Mouse (Mus musculus) ES-E14 (cell line): ENCODE data around the gene Hist1h4b. TPM values are rescaled to one million over a fixed set of nuclear protein-coding genes. Genes with fewer than 3 reads are reported as not detected.

Experiments
- DNase-seq: peaks from one replicate; pipeline ENCODE4 v3.0.0-alpha.2; 2013; ENCODE audit warnings: low read depth, low spot score
- H3K27ac ChIP-seq: 2 replicates; pipeline ENCODE4 v1.5.1; 2012; ENCODE audit warnings: low read depth, mild to moderate bottlenecking, low read length, moderate library complexity, mixed read lengths; ENCODE audit not compliant: poor library complexity, insufficient read depth, severe bottlenecking
- H3K36me3 ChIP-seq: 2 replicates; pipeline ENCODE4 v1.6.1; 2012; ENCODE audit warnings: mild to moderate bottlenecking, low read length, moderate library complexity, mixed read lengths; ENCODE audit not compliant: control insufficient read depth, poor library complexity, insufficient read depth, severe bottlenecking
- H3K4me1 ChIP-seq, 2 experiments: fragments of 150-350 bp in 1 of 2; sonication (generic) in 1 of 2; 2 replicates each; pipeline ENCODE4 v1.6.1; 2012; ENCODE audit warnings: low read length in 2 of 2, mild to moderate bottlenecking in 1 of 2, mixed read lengths in 1 of 2; ENCODE audit not compliant: control insufficient read depth in 2 of 2, insufficient read depth in 2 of 2, poor library complexity in 1 of 2
- H3K4me3 ChIP-seq, 2 experiments: fragments of 150-350 bp in 1 of 2; sonication (generic) in 1 of 2; 2 replicates each; pipeline ENCODE4 v1.5.1; 2012; ENCODE audit warnings: low read length in 2 of 2, low read depth in 1 of 2, mild to moderate bottlenecking in 1 of 2, mixed read lengths in 1 of 2; ENCODE audit not compliant: insufficient read depth in 1 of 2, poor library complexity in 1 of 2, severe bottlenecking in 1 of 2
- H3K9ac ChIP-seq: 2 replicates; pipeline ENCODE4 v1.6.1; 2012; ENCODE audit warnings: low read depth, mild to moderate bottlenecking, low read length, mixed read lengths; ENCODE audit not compliant: poor library complexity, insufficient read depth, severe bottlenecking
- H3K9me3 ChIP-seq: fragments of 150-350 bp; sonication (generic); 2 replicates; pipeline ENCODE4 v1.6.1; 2012; ENCODE audit warnings: low read depth, mild to moderate bottlenecking, low read length; ENCODE audit not compliant: control insufficient read depth, insufficient read depth
- CHD2 ChIP-seq: IDR thresholded peaks from 2 replicates; pipeline ENCODE4 v1.6.1; 2014; ENCODE audit warnings: mild to moderate bottlenecking, low read depth, low read length, inconsistent platforms
- HCFC1 ChIP-seq: IDR thresholded peaks from 2 replicates; pipeline ENCODE4 v1.6.1; 2012; ENCODE audit warnings: low read length, inconsistent platforms, borderline replicate concordance; ENCODE audit not compliant: insufficient read depth
- MAFK ChIP-seq: IDR thresholded peaks from 2 replicates; pipeline ENCODE4 v1.6.1; 2014; ENCODE audit warnings: mild to moderate bottlenecking, low read depth, low read length, inconsistent platforms; ENCODE audit not compliant: insufficient read depth
- ZC3H11A ChIP-seq: IDR thresholded peaks from 2 replicates; pipeline ENCODE4 v1.6.1; 2012; ENCODE audit warnings: low read depth, mild to moderate bottlenecking, inconsistent platforms, low read length, borderline replicate concordance
- ZNF384 ChIP-seq: IDR thresholded peaks from 2 replicates; pipeline ENCODE4 v1.6.1; 2012; ENCODE audit warnings: low read depth, low read length, inconsistent platforms
- in situ Hi-C, 2 experiments: fragments of 600-800 bp; cut with MboI; formaldehyde crosslinking; loops; one replicate each; pipeline ENCODE4 v1.15.1; 2025; ENCODE audit warnings: low sequenced_read_pairs in 2 of 2, inconsistent platforms in 1 of 2; ENCODE audit not compliant: unreplicated experiment in 2 of 2
- total RNA-seq: library from RNA; depleted of rRNA; stranded (reverse); fragments of 300-350 nt; gene quantifications from 2 replicates; pipeline ENCODE4 v1.2.3, GENCODE M21; 2012

Gene Hist1h4b
- total RNA-seq, 1 experiment, result 1,339 TPM

DNA sequence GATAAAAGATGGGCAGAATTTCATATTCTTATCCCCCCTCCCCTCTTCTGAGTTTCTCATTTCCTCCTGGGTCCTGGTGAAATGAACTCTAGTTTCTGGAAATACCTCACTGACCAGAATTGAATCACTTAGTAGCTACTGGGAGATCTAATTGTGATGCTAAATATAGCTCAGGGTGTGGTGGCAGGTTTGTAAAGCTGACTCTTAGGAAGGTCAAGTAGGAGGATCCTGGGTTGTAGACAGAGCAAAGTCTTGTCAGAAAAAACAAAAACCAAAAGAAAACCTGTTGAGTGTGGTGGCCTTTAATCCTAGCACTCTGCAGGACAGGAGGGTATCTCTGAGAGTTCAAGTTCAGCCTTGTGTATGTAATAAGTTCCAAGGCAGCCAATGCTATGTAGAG is 14.8 kb upstream of the Hist1h4b start:
- H3K9me3 ChIP-seq, result no peaks in the 10 kb centered on the region
- no peak for DNase-seq
- peak overlapping the region in 1 of 2 experiments; percentile 56; a peak in 2 of 4 replicates for H3K4me3 ChIP-seq
- no peak for TF ChIP-seq ZNF384
- TF ChIP-seq CHD2, result peak; percentile 69; the same call in 1 of the 2 replicates
- no peak for TF ChIP-seq ZC3H11A
- no peak for TF ChIP-seq HCFC1
- no peaks in the 10 kb centered on the region for H3K36me3 ChIP-seq
- no peak overlapping the region; the same call in 1 of the 2 replicates for H3K9ac ChIP-seq
- in situ Hi-C loops, result loop anchor here in 1 of 2 experiments (5.0 to 10.0 kb wide), 3 partner anchors 50 to 1707 kb away; partner anchors contain the start of genes Hist1h1d, Hist1h2ah, Hist1h2bk and Hist1h4f
- peaks cover 0 to 3% of the 10 kb centered on the region in 2 experiments; a peak in 3 of 4 replicates for H3K4me1 ChIP-seq
- peak overlapping the region; percentile 96; the same call in 1 of the 2 replicates for H3K27ac ChIP-seq

DNA sequence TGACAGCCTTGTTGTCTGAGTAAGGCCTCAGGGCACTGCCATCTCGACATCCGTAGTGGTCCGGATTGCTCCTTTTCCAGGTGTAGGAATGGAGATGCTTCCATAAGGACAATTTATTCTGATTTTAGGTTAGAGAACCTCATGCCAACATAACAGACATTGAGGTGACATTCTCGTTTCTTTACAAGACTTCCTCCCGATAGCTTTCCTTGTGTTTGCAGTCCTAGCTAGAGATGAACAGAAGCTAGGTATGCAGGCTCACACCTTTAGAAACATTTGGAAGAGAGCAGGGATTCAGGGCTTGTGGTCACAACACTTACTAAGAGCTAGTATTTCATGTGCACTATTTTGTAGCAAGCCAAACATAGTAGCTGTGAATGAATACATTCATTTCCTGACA is 13.6 kb upstream of the Hist1h4b start:
- H3K9ac ChIP-seq, result peak overlapping the region; percentile 50; the same call in 1 of the 2 replicates
- H3K27ac ChIP-seq, result peak overlapping the region; percentile 91
- no peak for TF ChIP-seq HCFC1
- no peak for TF ChIP-seq ZC3H11A
- no peak for TF ChIP-seq MAFK
- H3K4me1 ChIP-seq, result peaks cover 0 to 3% of the 10 kb centered on the region in 2 experiments; a peak in 3 of 4 replicates
- peak overlapping the region in 1 of 2 experiments; percentile 19; a peak in 2 of 4 replicates for H3K4me3 ChIP-seq
- H3K36me3 ChIP-seq, result no peaks in the 10 kb centered on the region
- DNase-seq, result no peak
- no peaks in the 10 kb centered on the region for H3K9me3 ChIP-seq
- in situ Hi-C loops, result loop anchor here in 1 of 2 experiments (5.0 to 10.0 kb wide), 3 partner anchors 51 to 1708 kb away; partner anchors contain the start of genes Hist1h1d, Hist1h2ah, Hist1h2bk and Hist1h4f

DNA sequence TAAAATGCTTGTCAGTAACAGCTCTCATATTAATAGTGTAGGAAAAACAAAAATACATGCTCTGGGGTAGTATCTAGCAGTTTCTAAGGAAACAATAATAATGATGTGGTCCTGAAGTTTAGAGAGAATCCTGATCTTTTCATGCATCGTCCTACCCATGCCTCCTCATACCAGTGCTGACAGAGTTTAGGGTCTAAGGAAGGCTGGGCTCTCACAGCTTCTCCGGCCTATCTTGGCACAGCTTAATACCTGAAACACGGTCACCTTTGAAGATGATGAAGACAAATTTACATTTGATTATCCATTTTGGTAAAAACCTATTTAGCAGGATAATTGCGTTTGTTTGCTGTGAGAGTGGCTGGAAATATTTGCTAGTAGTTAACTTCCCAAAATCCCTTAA is 12.8 kb upstream of the Hist1h4b start:
- H3K36me3 ChIP-seq, result no peaks in the 10 kb centered on the region
- in situ Hi-C loops, result loop anchor here in 1 of 2 experiments (5.0 to 10.0 kb wide), 3 partner anchors 52 to 1709 kb away; partner anchors contain the start of genes Hist1h1d, Hist1h2ah, Hist1h2bk and Hist1h4f
- peak overlapping the region; percentile 74; the same call in 1 of the 2 replicates for H3K9ac ChIP-seq
- H3K9me3 ChIP-seq, result no peaks in the 10 kb centered on the region
- TF ChIP-seq ZC3H11A (no peak), ZNF384 (no peak), MAFK (no peak), CHD2 (no peak), HCFC1 (no peak)
- H3K27ac ChIP-seq, result peak overlapping the region; percentile 93; the same call in 1 of the 2 replicates
- no peak for DNase-seq
- peaks cover 0 to 3% of the 10 kb centered on the region in 2 experiments; a peak in 3 of 4 replicates for H3K4me1 ChIP-seq
- H3K4me3 ChIP-seq, result peak overlapping the region; percentile 3 to 48

DNA sequence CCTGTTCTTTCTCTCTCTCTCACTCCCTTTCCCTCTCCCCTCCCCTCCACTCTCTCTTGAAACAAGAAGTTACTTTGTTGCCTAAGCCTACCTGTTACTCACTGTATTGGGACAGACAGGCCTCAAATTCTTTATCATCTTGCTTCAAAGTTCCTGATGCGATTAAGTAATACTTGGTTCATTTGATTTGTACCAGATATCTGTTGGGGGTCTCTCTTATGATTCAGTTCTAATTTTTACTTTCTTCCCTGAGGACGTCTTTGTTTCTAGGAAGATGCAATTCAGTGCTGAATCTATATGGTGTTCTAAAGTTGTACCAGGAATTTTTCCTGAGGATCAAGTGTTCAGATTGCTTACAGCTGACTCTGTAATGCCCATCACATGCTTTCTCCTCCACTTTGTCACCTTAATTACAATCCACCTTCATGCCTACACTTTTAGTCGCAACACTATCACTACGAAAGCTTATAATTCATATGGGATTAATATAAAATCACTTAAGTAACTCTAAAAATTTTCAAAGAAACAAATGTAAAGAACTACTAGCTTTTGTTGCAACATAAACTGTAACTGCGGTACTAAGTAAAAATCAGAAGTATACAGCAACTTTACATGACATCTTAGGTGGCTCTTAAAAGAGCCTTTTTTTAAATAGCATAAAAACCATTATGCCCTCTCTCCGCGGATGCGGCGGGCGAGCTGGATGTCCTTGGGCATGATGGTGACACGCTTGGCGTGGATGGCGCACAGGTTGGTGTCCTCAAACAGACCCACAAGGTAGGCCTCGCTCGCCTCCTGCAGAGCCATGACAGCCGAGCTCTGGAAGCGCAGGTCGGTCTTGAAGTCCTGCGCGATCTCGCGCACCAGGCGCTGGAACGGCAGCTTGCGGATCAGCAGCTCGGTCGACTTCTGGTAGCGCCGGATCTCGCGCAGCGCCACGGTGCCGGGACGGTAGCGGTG is 12.1 kb upstream of the Hist1h4b start:
- Histone ChIP-seq H3K36me3 (no peaks in the 10 kb centered on the region), H3K27ac (peak overlapping the region; percentile 93), H3K9ac (peak overlapping the region; percentile 87), H3K4me1 (peaks cover 1 to 3% of the 10 kb centered on the region in 2 experiments; a peak in 3 of 4 replicates), H3K4me3 (peak overlapping the region; percentile 3 to 70), H3K9me3 (no peaks in the 10 kb centered on the region)
- DNase-seq, result no peak
- 0 out of 2 replicates have a peak, but pooled peaks have one; percentile 47 for TF ChIP-seq CHD2
- TF ChIP-seq HCFC1, result no peak
- no peak for TF ChIP-seq MAFK
- no peak for TF ChIP-seq ZC3H11A
- in situ Hi-C loops, result loop anchor here in 1 of 2 experiments (5.0 to 10.0 kb wide), 3 partner anchors 52 to 1710 kb away; partner anchors contain the start of genes Hist1h1d, Hist1h2ah, Hist1h2bk and Hist1h4f
